Mouse (Mus musculus) regulatory T cell (primary cell): ENCODE data around the gene Fxyd4.

Source experiments
- in situ Hi-C: fragments of 300-600 bp; cut with MboI, MseI; formaldehyde crosslinking; loops from one replicate; pipeline ENCODE4 v1.15.1; 2025; ENCODE audit warnings: high pct_unique_total_duplicates

Fxyd4 gene

DNA sequence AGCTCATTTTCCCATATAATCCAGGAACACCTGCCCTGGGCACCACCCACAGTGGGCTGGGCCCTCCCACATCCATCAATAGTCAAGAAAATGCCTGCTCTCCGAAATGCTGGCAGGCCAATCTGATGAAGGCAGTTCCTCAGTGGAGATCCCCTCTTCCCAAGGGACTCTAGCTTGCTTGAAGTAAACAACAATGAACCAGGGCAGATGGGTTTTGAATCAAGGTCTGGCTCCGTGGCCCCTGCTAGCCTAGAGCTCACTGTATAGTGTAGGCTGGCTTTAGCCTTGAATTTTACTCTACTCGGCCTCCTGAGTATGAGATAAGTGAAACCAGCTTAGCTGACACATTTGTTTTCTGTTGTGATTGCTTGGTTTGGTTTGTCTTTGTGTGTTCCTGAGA lies 45.1 kb downstream of the Fxyd4 start:
- in situ Hi-C loops = loop anchor here (25.0 kb wide), 1 partner anchor 1495 kb away; no protein-coding TSS in a partner anchor

DNA sequence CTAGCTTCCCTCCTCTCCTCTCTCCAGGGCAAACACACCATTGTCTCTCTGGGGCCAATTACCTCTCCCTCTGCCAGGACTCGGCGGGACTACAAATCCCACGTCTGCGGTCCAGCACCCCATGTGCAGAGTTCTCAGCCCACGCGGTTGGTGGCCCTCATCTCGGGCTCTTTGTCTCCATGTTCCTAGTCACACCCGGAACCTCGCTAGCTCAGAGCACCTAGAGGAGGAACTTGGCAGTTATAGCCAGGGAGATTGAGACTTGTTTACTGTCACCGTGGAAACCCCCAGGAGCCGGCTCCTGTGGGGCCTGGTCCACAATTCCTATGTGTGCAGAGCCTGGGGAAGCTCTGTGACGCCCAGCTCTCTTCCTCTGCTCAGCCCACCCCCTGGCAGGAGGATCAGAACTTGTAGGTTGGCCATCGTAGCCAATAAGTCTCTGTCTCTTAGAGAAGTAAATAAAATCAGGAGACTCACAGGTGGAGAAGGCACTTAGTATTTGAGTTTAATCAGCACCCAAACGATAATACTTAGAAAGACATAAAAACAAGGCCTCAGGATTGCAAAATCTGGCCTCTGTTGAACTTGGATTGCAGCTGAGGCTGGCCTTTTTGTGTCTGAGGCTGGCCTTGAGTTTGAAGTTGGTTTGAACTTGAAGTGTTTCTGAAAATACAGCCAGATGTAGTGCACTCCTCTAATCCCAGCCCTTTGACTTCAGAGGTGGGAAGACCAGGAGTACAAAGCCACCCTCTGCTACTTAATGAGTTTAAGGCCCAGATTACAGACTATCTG lies 45.9 kb downstream of the Fxyd4 start:
- in situ Hi-C loops = loop anchor here (25.0 kb wide), 1 partner anchor 1496 kb away; no protein-coding TSS in a partner anchor

DNA sequence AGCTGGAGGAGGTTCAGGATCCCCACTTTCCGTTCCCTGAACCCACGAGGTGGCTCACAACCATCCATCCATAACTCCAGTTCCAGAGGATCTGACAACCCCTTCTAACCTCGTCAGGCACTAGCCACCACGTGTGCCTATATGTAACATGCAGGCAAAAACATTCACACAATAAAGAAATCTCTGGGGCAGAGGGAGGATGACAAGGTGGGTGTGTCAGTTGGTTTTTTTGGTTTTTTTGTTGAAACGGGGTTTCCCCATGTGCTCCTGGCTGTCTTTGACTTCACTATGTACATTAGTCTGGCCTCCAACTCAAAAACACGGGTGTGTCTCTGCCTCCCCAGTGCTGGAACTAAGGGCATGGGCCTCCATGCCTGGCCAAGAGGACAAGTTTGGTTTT lies 47.2 kb downstream of the Fxyd4 start:
- in situ Hi-C loops = loop anchor here (25.0 kb wide), 1 partner anchor 1497 kb away; no protein-coding TSS in a partner anchor

DNA sequence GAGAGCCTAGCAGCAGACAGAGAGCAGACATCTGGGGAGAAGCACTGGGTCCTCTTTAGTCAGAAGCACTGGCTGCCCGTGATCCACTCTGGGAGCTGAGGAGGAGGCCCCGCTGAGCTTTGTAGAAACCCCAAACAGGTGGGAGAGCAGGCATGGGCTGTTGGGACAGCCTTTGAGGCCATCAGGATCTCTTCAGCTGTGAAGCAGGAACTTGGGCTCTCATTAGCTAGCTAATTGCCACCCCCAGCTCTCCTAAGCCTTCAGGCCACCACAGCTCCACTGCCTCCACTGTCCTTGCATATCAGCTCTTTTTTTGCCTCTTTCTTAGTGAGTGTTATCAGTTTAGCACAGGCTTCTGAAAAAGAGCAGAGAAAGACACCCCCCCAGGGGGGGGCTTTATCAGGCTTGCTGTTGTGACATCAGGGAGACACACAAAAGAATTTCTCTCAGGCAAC lies 48.8 kb downstream of the Fxyd4 start:
- in situ Hi-C loops = loop anchor here (25.0 kb wide), 1 partner anchor 1499 kb away; no protein-coding TSS in a partner anchor

DNA sequence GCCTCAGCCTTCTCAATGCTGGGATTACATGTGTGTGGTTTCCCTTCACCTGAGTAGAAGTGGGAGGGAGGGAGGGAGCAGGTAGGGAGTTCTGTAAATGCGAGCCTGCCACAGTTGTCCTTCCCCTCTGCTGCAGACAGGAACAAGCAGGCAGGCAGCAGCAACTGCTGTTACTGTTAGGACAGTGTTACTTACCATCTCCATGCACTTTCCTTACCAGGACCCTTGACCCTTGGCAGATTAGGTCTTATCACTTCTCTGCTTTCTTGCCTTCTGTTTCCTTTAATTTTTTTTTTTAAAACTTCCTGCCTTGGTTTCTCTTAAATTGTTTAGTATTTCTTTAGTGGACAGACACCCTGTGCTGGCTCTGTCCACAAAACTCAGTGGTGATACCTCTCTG lies 49.5 kb downstream of the Fxyd4 start:
- in situ Hi-C loops = loop anchor here (25.0 kb wide), 1 partner anchor 1499 kb away; no protein-coding TSS in a partner anchor

DNA sequence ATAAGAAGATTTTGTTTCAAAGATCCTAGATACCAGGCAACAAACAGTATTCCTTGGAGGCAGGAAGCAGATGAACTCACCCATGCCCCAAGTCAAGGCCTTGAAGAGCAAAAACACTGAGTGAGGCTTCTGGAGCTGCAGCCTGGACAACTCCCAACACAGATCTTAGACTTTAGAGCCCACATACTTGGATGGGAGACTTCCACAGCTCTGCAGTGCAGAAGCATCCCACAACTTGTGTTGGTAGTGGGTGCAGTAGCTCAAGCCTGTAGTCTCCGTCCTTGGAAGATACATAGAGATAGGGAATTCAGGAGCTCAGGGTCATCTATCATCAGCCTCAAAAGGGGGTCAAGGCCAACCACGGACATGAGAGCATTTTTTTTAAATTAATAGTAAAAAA lies 51.5 kb downstream of the Fxyd4 start:
- in situ Hi-C loops = loop anchor here (25.0 kb wide), 1 partner anchor 1501 kb away; no protein-coding TSS in a partner anchor
